Mouse (Mus musculus) 416B (cell line): ENCODE measurements around the gene Cabin1.

Experiments used
- DNase-seq: peaks from one replicate; pipeline ENCODE4 v3.0.0; 2011; ENCODE audit warnings: low read depth

The Cabin1 gene

DNA sequence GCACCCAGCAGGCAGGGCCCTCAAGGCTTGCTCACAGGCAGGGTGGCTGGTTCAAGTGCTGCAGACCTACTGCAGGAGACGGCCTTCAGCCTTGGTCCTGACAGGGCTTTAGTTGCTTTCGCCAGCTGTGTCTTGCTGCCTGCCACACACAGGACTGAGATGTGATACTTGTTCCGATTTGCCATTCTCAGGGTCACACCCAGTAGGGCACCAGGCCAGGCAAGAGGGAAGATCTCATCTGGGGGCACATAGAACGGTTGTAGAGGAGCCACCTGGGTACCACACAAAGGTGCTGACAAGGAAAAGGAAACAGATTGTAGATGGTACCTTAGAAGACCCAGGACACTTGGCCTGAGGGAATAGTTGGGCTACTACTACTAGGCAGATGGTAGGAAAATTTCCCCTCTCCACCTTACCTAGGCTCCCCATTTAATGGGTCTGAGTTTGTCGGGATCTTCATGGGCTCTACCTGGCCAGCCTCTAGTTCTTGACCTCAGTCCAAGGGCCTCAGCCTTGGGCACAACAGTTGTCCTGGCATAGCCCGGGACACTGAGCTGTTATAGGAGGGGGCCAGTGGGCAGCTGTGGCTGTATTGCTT, 99.4 kb downstream of the Cabin1 start:
- no peak for DNase-seq

DNA sequence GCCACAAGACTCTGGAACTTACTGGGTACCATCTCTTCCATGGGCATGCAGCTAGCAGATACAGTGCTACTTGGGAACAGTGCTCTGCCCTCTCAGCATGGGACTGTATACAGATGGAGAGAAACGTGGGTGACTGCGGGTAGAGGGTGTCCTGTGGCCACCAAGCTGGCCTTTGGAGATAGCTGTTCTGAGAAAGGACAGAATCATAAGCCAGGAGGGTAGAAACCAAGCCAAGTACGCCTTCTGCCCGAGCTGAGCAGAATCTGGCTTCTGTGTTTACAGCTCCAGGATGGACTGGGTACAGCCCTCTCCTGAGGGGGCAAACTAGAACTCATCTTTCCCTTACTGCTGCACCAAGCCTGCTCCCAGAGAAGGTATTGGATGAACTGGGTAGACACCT, 101.6 kb downstream of the Cabin1 start:
- no peak for DNase-seq

DNA sequence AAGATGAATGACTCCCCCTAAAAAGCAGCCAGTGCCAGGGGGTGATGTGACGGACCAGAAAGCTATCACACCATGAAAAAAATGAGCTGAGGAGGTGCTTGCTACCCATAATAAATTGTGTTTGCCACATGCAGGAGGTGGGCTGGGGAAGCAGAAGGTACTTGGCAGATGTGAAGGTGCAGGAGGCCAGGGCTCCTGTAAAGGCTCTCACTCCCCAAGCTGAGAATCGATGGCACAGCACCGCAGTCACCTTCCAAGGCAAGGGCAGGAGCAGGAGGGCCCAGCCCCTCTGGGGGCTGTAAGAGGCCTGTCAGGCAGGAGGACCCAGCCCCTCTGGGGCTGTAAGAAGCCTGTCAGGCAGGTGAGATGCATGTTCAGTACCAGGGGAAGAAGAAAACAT, 102.3 kb downstream of the Cabin1 start:
- no peak for DNase-seq

DNA sequence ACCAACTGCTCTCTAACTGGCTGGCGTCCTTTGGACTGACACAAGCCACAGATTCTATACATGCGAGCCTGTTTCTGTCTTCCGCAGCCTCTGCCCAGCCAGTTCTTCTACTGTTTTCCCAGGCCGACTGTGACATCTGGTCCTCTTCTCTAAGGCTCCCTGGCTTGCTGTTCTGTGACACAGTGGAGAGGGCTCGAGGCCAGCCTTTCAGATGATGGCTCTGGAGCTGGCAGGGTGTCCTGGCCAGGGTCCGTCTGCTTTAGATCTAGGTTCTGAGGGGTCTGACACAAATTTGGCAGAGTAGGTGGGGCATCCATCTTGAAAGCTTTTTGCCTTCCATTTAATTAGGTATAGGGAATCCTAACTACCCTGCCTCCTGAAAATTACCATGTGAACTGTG, 102.8 kb downstream of the Cabin1 start:
- DNase-seq = no peak

DNA sequence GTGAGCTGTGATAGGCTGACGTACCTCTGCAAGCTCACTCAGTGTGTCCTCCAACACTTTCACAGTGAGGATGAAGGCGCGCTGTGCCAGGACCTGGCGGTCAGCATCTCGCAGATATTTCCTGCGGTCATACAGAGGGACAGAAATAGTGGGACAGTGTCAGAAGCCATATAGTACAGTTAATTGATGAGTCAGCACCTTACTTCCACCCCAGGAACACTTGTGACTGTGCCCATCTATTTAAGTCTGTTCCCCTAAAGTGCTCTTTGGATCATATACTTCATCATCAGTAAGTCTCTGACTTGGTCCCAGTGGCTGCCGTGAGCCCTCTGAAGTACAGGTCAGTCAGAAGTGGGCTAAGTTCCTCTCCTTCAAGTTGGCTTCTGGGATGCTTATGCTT, 106.4 kb downstream of the Cabin1 start:
- no peak for DNase-seq

DNA sequence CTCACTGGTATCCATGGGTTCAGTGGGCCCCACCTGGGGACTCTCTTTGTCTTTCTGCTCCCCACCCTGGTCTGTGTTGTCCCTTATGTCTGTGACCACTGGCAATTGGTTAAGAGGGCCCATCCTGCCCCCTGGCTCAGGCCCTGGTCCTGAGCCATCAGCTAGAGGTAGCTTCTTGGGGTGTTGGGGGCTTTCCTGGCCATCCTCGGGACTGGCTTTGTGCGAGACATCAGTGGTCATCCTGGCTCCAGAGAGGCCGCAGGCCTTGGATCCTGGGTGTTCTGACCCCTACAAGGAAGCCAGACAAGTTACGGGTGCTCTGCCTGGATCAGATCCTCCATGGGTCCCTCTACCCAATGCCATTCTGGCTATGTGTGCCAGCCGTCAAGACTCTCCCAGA, 107.0 kb downstream of the Cabin1 start:
- DNase-seq = no peak

DNA sequence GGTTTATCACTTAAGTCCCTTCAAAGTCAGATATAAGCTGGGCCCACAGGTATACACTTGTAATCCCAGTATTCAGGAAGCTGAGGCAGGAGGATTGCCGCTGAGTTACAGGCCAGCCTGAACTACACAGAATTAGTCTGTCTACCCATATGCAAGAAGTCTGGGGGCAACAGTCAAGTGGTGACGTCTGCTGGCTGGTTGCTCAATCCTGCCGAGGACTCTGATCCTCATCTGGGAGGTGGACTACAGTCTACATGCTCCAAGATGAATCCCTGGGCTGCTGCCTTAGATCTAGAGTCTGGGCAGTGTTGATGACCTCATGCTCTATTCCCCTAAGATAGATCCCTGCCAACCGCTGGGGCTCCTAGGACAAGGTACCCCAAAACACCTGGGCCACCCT, 110.1 kb downstream of the Cabin1 start:
- no peak for DNase-seq

DNA sequence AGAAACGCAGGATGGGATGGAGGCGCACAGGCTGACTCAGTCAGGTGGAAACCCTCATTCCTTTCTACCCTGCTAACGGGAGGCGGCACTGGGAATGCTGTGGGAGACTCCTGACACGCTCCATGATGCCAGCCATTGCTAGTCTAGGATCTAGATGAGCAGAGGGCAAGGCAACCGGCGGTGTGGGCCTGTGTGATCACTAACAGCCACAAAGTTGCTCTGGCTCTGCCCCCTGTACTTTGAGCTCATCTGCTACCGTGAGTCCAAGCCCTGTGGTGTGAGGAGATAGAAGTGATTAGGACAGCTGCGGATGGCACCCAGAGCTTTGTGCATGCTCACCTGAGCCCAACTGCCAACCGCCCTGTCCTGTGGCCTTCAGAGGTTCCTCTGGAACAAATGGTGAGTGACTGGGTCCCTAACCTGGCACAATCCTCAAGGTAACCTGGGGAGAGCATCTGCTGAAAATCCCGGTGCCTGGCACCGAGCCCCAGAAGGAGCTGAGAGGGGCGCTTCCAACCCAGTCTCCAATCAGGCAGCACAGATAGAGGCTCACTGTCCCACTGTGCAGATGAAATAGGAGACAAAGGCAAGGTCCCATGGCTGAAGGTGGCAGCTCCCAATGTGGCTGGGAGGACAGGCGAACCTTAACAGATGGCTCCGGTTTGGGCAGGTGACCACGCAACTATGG, 112.6 kb downstream of the Cabin1 start:
- no peak for DNase-seq

DNA sequence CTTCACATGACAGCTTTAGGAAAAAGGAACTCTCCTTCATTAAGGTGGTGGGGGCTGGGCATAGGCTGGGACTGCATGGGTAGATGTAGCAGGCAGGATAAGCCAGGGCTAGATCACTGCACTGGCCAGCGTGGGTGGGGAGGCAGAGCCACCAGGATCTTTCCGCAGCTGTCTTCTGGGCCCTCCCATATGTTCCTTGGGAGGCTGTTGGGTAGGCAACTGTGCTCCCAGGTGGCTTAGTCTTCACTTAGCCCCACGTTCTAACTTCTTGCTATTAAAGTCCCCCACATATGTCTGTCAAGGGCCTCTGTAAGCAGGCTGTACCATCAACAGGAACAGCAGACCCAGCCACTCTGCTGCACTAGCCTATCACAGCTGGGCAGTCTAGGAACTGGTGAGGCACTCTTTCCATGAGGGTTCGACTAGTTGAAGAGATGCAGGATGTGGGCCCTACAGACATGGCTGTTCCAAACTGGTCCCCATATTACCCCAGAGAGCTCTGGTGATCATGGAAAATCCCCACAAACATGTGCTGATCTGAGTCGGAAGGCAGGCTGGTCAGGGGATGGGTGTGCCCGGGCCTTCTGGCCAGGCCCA, 113.7 kb downstream of the Cabin1 start:
- DNase-seq = no peak

DNA sequence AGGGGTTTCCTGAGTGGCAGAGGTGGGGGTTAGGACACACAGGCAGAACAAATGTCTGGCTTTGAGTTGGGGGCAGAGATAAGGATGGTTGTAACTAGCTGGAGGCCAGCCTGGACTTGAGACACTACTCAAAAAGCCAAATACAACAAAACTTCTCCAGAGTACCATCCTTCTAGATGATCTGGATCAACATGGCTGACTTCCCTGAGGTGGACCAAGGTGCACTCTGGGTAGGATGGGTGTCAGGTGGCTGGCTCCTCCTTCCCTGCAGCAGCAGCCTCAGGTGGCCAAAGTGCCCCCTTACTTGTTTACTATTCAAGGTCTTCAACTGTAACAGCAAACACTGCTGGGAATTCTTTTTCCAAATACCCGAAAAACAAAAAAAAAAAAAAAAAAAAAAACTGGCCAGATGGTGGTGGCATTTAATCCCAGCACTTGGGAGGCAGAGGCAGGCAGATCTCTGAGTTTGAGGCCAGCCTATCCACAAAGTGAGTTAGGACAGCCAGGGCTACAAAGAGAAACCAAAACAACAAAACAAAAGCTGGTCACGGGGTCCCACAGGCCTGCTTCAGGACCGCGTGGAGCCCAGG, 114.6 kb downstream of the Cabin1 start:
- no peak for DNase-seq

DNA sequence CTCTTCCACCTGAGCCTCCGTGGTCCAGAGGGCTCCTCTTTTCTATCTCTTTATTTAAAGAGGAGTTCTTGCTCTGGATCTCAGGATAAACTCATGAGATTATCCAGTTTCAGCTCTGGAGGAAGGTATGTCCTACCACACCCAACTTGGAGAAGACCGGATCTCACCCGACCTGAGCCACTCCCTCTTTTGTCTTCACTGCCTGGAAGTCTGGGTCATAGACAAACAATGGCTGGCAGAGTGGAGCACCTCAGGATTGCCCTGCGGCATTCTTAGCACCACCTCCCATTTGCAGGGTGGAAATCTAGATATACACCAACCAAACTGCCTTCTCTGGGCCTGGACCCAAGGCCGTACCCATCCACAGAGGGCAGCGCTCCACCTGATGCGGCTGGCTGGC, 115.1 kb downstream of the Cabin1 start:
- no peak for DNase-seq

DNA sequence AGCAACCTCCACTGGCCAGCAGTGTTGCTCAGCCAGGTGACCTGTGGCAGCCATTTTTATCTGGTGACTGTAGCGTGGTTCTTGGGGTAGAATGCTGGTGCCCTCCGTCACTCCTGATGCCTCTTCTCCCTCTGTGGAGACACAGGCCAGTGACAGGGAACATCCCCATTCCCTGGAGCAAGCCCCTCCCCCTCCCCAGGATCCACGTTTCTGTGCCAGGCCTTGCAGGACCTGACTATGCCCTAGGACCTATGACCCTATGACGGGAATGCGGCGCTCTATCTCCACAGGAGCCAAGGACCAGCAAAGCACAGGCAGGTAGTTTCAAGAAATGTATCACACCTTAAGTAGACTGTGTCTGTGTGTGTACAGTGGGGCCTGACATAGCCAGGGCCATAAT, 116.0 kb downstream of the Cabin1 start:
- no peak for DNase-seq

DNA sequence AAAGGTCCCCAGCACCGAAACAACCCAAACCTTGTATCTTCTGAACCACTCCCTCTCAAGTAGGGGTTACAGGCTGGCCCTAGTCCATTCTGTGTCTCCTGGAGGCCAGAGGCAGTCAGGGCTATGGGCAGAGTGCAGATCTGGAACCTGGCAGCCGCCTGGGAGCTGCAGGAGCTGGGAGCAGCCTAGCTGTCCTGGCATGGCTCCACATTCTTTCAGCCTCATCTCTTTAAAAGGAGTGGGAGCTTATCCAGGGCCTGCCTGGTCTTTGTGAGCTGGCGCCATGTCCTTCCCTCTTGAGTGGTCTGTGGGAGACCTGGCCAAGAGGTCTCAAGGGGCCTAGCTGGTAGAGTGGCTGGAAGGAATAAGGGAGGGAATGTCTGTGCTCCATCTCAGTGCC, 116.8 kb downstream of the Cabin1 start:
- no peak for DNase-seq

DNA sequence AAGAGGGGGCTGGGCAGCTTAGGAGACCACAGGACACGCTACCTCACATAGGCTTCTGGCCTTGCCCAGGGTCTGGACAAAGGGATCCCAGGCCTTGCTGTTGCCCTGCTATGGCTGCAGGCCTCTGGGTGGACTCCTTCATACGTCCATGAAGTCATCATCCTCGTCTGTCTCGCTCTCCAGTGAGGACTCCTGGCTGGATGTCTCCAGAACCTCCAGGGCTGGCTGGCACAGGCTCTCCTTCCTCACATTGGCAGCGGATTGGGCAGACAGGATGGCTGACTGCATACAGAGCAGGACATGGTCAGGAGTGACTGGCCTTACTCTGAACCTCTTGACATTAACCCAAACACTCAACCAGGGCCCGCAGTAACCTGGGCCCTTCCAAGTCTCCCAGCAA, 117.7 kb downstream of the Cabin1 start:
- no peak for DNase-seq

DNA sequence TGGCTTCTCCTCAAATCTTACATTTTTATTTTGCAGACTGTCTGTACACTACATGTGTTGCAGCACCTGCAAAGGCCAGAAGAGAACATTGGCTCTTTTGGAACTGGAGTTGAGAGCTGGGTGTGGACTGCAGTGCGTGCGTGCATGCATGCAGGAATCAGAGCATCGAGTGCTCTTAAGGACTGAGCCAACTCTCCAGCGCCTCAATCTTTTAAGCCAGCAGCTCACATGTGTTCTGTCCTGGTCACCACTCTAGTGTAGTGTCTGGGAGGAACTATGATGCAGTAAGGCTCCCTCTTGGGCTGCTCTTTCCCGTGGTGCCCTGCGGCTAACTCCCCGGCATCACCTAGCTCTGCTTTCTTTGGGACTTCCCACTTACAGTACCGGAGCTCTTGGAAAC, 118.5 kb downstream of the Cabin1 start:
- DNase-seq = no peak

DNA sequence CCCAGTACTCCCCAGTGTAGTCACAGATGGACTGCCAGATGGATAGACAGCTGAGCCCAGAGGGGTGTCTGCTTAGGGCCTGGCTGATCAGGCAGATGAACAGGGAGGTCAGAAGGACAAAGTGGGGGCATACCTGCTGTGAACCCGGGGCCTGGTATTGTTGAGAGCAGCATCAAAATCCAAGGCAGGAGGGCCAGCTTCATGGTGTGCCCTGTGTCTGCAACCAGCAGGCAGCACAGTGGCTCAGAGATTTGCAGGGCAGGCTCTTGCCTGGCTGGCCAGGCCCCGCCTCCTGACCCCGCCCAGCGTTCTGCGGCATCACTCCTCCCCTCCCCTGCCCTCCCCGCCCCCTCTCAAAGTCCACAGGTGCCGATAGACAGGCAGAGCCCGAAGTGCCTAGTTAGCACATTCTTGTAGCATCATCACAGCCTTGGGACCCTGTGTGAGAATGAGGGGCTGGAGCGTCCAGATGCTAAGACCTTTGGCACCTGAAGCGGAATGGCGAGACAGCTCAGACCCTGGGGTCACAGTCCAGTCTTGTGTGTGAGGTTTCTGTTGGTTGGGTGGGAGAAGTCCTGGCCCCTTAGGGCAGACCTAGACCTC, 120.3 kb downstream of the Cabin1 start, which contains the start of gene Susd2:
Gene Susd2 (minus strand): TSS at position 268 of the 603 bp plus-strand sequence.
- no peak for DNase-seq

DNA sequence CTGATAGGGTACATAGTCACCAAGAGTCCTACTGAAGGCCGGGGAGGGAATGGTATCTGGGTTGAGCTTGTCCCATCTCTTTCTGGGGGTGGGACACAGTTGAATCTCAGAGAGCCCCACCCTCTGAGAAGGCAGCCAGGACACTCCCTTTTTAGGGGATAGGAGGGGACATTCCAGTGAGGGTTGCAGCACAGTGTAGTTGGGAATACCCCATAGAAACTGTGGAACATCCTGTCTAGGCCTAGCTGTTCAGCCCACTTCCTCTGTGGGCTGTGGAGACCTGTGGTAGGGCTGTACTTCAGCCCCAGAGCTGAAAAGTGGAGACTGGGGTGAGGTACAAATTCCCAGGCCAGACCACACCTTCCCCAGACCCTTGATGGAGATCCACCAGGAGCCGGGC, 121.2 kb downstream of the Cabin1 start:
- DNase-seq = no peak

DNA sequence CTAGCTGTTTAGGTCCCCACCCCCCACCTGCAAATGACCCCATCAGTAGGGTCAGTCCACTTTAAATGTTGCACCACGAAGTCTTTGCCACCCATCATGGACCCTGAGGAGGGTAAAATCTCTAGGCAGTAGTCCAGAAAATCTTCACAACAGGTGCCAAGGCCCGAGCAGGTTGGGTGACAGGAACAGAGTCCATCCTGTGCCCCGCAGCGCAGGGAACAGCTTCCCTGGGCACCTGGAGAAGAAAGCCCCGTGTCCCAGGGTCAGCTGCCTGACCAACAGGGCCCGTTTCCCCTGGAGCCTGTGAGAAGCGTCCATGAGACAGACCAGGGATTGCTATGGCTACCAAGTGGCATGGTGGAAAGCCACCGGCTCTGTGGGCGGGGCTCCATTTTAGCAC, 121.7 kb downstream of the Cabin1 start:
- DNase-seq = no peak

DNA sequence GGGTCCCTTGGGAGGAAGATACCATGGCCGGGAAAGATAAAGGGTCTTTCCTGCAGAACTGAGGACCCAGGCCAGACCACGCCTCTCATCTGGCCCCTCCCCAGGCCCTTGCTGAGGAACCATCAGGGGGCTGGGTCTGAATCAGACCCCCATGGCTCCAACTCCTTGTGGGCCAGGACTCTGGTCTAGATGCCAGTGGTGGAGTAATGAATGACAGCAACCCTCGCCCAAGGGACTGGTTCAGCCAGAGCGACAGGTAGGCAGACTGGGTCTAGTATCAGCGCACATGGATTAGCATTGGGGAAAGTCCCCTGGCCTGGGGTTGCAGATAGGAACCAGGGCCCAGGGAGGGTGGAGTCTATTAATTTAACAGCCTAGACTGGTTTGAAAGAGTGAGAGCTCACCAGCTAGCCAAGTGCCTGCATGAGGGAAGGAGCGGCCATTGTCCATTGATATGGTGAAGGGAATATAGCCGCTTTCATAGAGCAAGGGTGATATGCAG, 122.4 kb downstream of the Cabin1 start:
- DNase-seq = no peak

DNA sequence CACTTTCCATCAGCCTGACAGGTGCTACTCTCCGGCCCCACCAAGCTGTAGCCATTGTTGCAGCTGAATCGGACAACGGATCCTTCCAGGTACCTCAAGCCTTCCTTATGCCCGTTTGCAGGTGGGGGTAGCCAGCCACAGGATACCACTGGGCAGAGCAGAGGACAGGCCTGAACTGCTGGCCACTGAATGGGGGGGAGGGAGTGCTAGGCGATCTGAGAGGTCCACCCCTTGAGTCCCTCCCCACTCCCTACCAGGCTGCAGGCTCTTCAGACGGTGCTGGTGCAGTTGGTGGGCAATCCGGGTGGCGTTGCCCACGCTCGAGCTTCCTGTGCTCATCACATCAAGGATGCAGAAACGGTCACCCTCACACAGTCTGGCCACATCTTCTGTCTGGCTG, 126.4 kb downstream of the Cabin1 start:
- no peak for DNase-seq

DNA sequence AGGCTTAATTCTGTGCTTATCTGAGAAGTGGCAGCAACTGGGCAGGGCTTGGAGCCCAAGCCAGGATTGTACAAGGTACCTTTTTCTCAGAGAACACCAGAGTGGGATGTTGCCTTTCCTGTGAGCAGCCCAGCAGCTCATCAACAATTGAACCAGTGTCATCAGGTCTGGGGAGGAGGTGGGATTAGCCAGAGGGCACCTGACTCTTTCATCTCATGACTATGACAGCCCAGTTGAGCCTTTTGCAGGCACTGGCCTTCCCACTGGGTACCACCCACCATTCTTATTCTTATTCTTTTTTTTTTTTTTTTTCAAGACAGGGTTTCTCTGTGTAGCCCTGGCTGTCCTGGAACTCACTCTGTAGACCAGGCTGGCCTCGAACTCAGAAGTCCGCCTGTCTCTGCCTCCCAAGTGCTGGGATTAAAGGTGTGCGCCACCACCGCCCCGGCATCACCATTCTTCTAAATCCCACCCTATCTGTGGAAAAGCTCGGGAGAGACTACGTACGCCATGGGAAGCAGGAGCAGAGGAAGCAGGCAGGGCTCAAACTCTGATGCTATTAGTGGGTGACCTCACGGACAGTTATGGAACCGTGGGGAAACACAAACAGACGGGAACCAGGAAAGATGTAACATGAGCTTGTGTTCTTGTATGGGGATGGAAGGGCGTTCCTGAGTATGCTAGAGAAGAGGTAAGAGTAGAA, 127.9 kb downstream of the Cabin1 start:
- no peak for DNase-seq

DNA sequence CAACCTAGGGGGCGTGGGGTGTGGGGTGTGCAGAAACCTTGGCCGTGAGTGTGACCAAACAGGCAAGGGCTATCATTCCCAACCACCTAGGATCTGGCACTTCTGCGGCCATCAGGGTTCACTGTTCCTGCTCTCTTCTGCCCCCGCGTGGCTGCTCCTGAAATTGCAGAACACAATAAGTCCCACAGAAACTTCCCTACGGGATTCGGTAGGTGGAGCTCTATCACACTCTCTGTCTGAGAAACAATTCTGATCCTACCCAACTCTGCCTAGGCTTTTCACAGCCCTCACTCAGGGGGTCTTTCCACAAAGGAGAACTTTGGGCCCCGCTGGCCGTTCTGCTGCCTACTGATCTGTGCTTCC, 128.5 kb downstream of the Cabin1 start:
- DNase-seq = peak; percentile 82
